In genomic region chr6:50231288-50231687, GRCm38 (mm10) we compare ENCODE assay signal across 19 mouse cellular contexts. TPM values are rescaled to one million over a fixed set of nuclear protein-coding genes. Genes with fewer than 3 reads are reported as not detected.
DNase-seq lines count a peak whose midpoint lies in the region; ATAC-seq lines count a peak whose summit lies in the region.
"Had no signal": no experiment of that assay in that cellular context is flagged by ENCODE, and none has a peak within 500 bp of the region (broad histone marks: within the 10 kb centered on the region; RNA-seq: fewer than 3 reads in every experiment).

No protein-coding gene starts in this region.

- no peak overlapping the region for H3K4me3 ChIP-seq in midbrain, embryonic 11.5 days (ENCODE audit: low read depth, low read length)
- H3K4me3 ChIP-seq in midbrain, embryonic 16.5 days (ENCODE audit: low read depth, low read length): no peak overlapping the region

- DNase-seq in heart, adult 11 months: peak; percentile 71
- DNase-seq in heart, postnatal 4 days: no peak
- peak; percentile 61 for DNase-seq in midbrain, embryonic 11.5 days (ENCODE audit: low spot score, missing footprints)
- DNase-seq: adrenal gland, adult 2 months; adrenal gland, adult 8-10 months; adrenal gland, postnatal 10 days; adrenal gland, postnatal 14 days; adrenal gland, postnatal 25 days; adrenal gland, postnatal 36 days; B cell, adult 2 months; cerebellum, adult 11 months; cerebellum, adult 11-12 months; cerebellum, adult 18-20 months had no signal

- H3K9ac ChIP-seq in midbrain, embryonic 11.5 days (ENCODE audit: low read length): no peak overlapping the region
- H3K9ac ChIP-seq in midbrain, embryonic 16.5 days (ENCODE audit: low read depth, low read length): no peak overlapping the region

- H3K27ac ChIP-seq in midbrain, embryonic 11.5 days (ENCODE audit: low read depth, low read length): no peak overlapping the region
- no peak overlapping the region for H3K27ac ChIP-seq in midbrain, embryonic 16.5 days (ENCODE audit: low read length)

- H3K4me1 ChIP-seq in midbrain, embryonic 11.5 days (ENCODE audit: control insufficient read depth, insufficient read depth, low read length): no peaks in the 10 kb centered on the region
- H3K4me1 ChIP-seq in midbrain, embryonic 16.5 days (ENCODE audit: control insufficient read depth, insufficient read depth, low read length): no peaks in the 10 kb centered on the region

- ATAC-seq in midbrain, embryonic 11.5 days (ENCODE audit: low FRiP score): no peak
- no peak for ATAC-seq in midbrain, embryonic 16.5 days
- ATAC-seq: activated CD4-positive, CD25-positive, alpha-beta regulatory T cell, adult 4 months; CD4-positive, CD25-positive, alpha-beta regulatory T cell, adult 4 months; Patski had no signal

- H3K27me3 ChIP-seq in midbrain, embryonic 11.5 days (ENCODE audit: control insufficient read depth, insufficient read depth, low read length): no peaks in the 10 kb centered on the region
- H3K27me3 ChIP-seq in midbrain, embryonic 16.5 days (ENCODE audit: control insufficient read depth, insufficient read depth, low read depth, low read length): no peaks in the 10 kb centered on the region
- H3K27me3 ChIP-seq: CH12.LX, Patski had no signal

- no peak overlapping the region for H3K4me2 ChIP-seq in midbrain, embryonic 11.5 days
- H3K4me2 ChIP-seq in midbrain, embryonic 16.5 days (ENCODE audit: low read length): no peak overlapping the region

- no peaks in the 10 kb centered on the region for H3K36me3 ChIP-seq in midbrain, embryonic 11.5 days (ENCODE audit: control insufficient read depth, insufficient read depth, low read length)
- H3K36me3 ChIP-seq in midbrain, embryonic 16.5 days (ENCODE audit: control insufficient read depth, insufficient read depth, low read length): peaks cover 3% of the 10 kb centered on the region; the same call in 1 of the 2 replicates
- H3K36me3 ChIP-seq: G1E had no signal

- H3K9me3 ChIP-seq in midbrain, embryonic 11.5 days (ENCODE audit: control insufficient read depth, low read length): no peaks in the 10 kb centered on the region
- H3K9me3 ChIP-seq in midbrain, embryonic 16.5 days (replicated peaks; ENCODE audit: control insufficient read depth, low read length, poor library complexity, severe bottlenecking): no peaks in the 10 kb centered on the region
- H3K9me3 ChIP-seq: G1E had no signal

- 93% methylated on average over 5 of the region's 5 CpGs for WGBS in midbrain, embryonic 11.5 days
- 90% methylated on average over 5 of the region's 5 CpGs for WGBS in midbrain, embryonic 16.5 days

RNA-seq across cellular contexts. Expression of gene Gsdme, which starts 32.4 kb away (rescaled TPM):
- under 1 TPM; 0.57 to 0.61 TPM for total RNA-seq in heart, postnatal 4 days (2021)
- polyA plus RNA-seq in midbrain, embryonic 11.5 days (2014; fragmentation: Nextera tagmentation; extraction: Ambion mirVana): 52.9 and 55.2 TPM in 2 replicates
- 89.6 and 96.4 TPM in 2 replicates for polyA plus RNA-seq in midbrain, embryonic 16.5 days (2015; fragmentation: Nextera tagmentation; extraction: Ambion mirVana)
